Mouse (Mus musculus): ENCODE results near the gene Kcng1. TPM values are rescaled to one million over a fixed set of nuclear protein-coding genes. Genes with fewer than 3 reads are reported as not detected.

Kcng1 gene
- polyA plus RNA-seq (2014; fragmentation: Nextera tagmentation; extraction: Ambion mirVana), result 1.1 and 1.2 TPM in 2 replicates

DNA sequence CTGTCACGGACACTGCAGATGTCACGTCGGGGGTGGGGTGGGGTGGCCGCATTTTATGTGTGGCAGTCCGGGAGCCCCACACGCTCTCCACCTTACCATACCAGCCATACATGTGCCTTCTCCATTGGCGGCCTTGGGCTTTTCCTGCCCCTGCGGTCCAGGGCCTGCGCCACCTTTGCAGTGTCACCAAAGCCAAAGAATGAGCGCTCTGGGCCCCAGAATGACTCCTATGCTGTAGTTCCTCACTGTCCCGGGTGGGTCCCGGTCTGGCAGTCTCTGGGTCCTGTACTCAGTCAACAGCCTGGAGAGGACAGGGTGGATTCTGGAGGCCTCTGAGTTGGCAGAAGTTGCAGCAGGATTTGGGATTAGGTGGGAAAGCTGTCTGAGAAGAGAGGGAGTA is at the start of gene Kcng1:
TSS of gene Kcng1 (minus strand) at position 155 of the 400 bp plus-strand sequence.
- Histone ChIP-seq H3K9me3 (replicated peaks; ENCODE audit: control insufficient read depth, low read length) (no peaks in the 10 kb centered on the region; the same call in 1 of the 2 replicates), H3K27ac (ENCODE audit: low read depth, low read length) (no peak within 1 kb of the TSS), H3K4me3 (ENCODE audit: low read depth, low read length) (peak within 1 kb of the TSS; percentile 41), H3K4me2 (peak within 1 kb of the TSS; percentile 59), H3K36me3 (ENCODE audit: control insufficient read depth, insufficient read depth, low read length) (no peaks in the 10 kb centered on the region), H3K27me3 (ENCODE audit: control insufficient read depth, insufficient read depth, low read length) (peaks cover 82% of the 10 kb centered on the region), H3K9ac (ENCODE audit: low read depth, low read length) (0 out of 2 replicates have a peak within 1 kb of the TSS, but pooled peaks have one; percentile 34), H3K4me1 (ENCODE audit: control insufficient read depth, insufficient read depth, low read length) (peaks cover 10% of the 10 kb centered on the region)
- no peak for ATAC-seq (replicated peaks; ENCODE audit: insufficient number of reproducible peaks, low FRiP score, low TSS enrichment)
- 13% methylated on average over 12 of the region's 12 CpGs for WGBS (ENCODE audit: insufficient replicate concordance)

DNA sequence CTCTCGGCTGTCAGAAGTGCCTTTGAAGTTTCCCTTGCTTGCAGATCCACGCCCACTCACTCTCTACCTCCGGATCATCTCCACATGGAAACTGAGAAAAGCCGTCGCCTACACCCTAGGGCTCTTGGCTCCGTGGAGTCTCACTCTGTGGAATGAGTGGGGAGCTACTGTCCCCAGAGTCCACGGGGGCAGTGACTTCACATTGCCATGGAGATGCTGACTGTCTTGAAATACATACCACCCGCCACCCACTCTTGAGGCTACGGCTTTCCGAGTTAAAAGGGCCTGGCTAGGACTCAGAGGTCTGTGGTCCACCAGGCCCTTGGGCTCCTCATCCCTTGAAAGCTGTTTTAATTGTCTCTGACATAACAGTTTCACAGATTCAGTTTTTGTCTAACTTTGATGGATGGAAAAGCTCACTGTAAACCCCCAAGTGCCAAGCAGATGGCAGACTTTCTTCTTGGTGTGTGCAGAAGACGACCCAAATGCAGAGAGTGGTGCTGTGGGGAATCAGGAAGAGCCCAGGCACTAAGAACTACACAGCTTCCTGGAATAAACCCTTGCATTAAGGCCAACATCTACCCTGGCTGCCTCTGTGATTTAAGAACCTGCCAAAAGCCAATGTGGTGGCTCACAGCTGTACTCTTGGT is 49.0 kb upstream of the Kcng1 start:
- H3K4me1 ChIP-seq (ENCODE audit: control insufficient read depth, insufficient read depth, low read length), result peaks cover 10% of the 10 kb centered on the region
- no peaks in the 10 kb centered on the region for H3K27me3 ChIP-seq (ENCODE audit: control insufficient read depth, insufficient read depth, low read length)
- no peak overlapping the region for H3K9ac ChIP-seq (ENCODE audit: low read depth, low read length)
- 62% methylated on average over 11 of the region's 11 CpGs for WGBS (ENCODE audit: insufficient replicate concordance)
- H3K4me3 ChIP-seq (ENCODE audit: low read depth, low read length), result no peak overlapping the region
- H3K9me3 ChIP-seq (replicated peaks; ENCODE audit: control insufficient read depth, low read length), result no peaks in the 10 kb centered on the region
- H3K36me3 ChIP-seq (ENCODE audit: control insufficient read depth, insufficient read depth, low read length), result no peaks in the 10 kb centered on the region
- H3K4me2 ChIP-seq, result no peak overlapping the region
- H3K27ac ChIP-seq (ENCODE audit: low read depth, low read length), result no peak overlapping the region
- ATAC-seq (replicated peaks; ENCODE audit: insufficient number of reproducible peaks, low FRiP score, low TSS enrichment), result no peak

- Histone ChIP-seq H3K4me2 (no peak overlapping the region), H3K9me3 (replicated peaks; ENCODE audit: control insufficient read depth, low read length) (no peaks in the 10 kb centered on the region), H3K4me3 (ENCODE audit: low read depth, low read length) (no peak overlapping the region), H3K9ac (ENCODE audit: low read depth, low read length) (no peak overlapping the region), H3K27ac (ENCODE audit: low read depth, low read length) (no peak overlapping the region), H3K27me3 (ENCODE audit: control insufficient read depth, insufficient read depth, low read length) (peaks cover 20% of the 10 kb centered on the region), H3K4me1 (ENCODE audit: control insufficient read depth, insufficient read depth, low read length) (no peaks in the 10 kb centered on the region), H3K36me3 (ENCODE audit: control insufficient read depth, insufficient read depth, low read length) (no peaks in the 10 kb centered on the region)
- 72% methylated on average over 10 of the region's 10 CpGs for WGBS (ENCODE audit: insufficient replicate concordance)
- no peak for ATAC-seq (replicated peaks; ENCODE audit: insufficient number of reproducible peaks, low FRiP score, low TSS enrichment)
Observed at GRCm38 (mm10) chr2:168321716-168322374, 40.3 kb upstream of the Kcng1 start.

- Histone ChIP-seq H3K4me3 (ENCODE audit: low read depth, low read length) (no peak overlapping the region), H3K4me1 (ENCODE audit: control insufficient read depth, insufficient read depth, low read length) (no peaks in the 10 kb centered on the region), H3K4me2 (no peak overlapping the region), H3K27ac (ENCODE audit: low read depth, low read length) (no peak overlapping the region), H3K9ac (ENCODE audit: low read depth, low read length) (no peak overlapping the region), H3K36me3 (ENCODE audit: control insufficient read depth, insufficient read depth, low read length) (no peaks in the 10 kb centered on the region), H3K9me3 (replicated peaks; ENCODE audit: control insufficient read depth, low read length) (no peaks in the 10 kb centered on the region), H3K27me3 (ENCODE audit: control insufficient read depth, insufficient read depth, low read length) (peaks cover 30% of the 10 kb centered on the region)
- 69% methylated on average over 17 of the region's 17 CpGs for WGBS (ENCODE audit: insufficient replicate concordance)
- no peak for ATAC-seq (replicated peaks; ENCODE audit: insufficient number of reproducible peaks, low FRiP score, low TSS enrichment)
Observed at GRCm38 (mm10) chr2:168320388-168321182, 39.0 kb upstream of the Kcng1 start.

- peaks cover 8% of the 10 kb centered on the region; the same call in 1 of the 2 replicates for H3K4me1 ChIP-seq (ENCODE audit: control insufficient read depth, insufficient read depth, low read length)
- no peak overlapping the region for H3K9ac ChIP-seq (ENCODE audit: low read depth, low read length)
- H3K4me3 ChIP-seq (ENCODE audit: low read depth, low read length), result no peak overlapping the region
- H3K27ac ChIP-seq (ENCODE audit: low read depth, low read length), result no peak overlapping the region
- H3K36me3 ChIP-seq (ENCODE audit: control insufficient read depth, insufficient read depth, low read length), result no peaks in the 10 kb centered on the region
- no peak overlapping the region for H3K4me2 ChIP-seq
- ATAC-seq (replicated peaks; ENCODE audit: insufficient number of reproducible peaks, low FRiP score, low TSS enrichment), result no peak
- 46% methylated on average over 16 of the region's 16 CpGs for WGBS (ENCODE audit: insufficient replicate concordance)
- H3K9me3 ChIP-seq (replicated peaks; ENCODE audit: control insufficient read depth, low read length), result no peaks in the 10 kb centered on the region
- peaks cover 28% of the 10 kb centered on the region for H3K27me3 ChIP-seq (ENCODE audit: control insufficient read depth, insufficient read depth, low read length)
Observed at GRCm38 (mm10) chr2:168314646-168315446, 33.3 kb upstream of the Kcng1 start.

GRCm38 (mm10) chr2:168312504-168312903 is 31.0 kb upstream of the Kcng1 start:
- Histone ChIP-seq H3K9ac (ENCODE audit: low read depth, low read length) (no peak overlapping the region), H3K4me1 (ENCODE audit: control insufficient read depth, insufficient read depth, low read length) (peaks cover 8% of the 10 kb centered on the region; the same call in 1 of the 2 replicates), H3K9me3 (replicated peaks; ENCODE audit: control insufficient read depth, low read length) (no peaks in the 10 kb centered on the region), H3K36me3 (ENCODE audit: control insufficient read depth, insufficient read depth, low read length) (no peaks in the 10 kb centered on the region), H3K4me2 (no peak overlapping the region), H3K27ac (ENCODE audit: low read depth, low read length) (no peak overlapping the region), H3K4me3 (ENCODE audit: low read depth, low read length) (no peak overlapping the region), H3K27me3 (ENCODE audit: control insufficient read depth, insufficient read depth, low read length) (peaks cover 23% of the 10 kb centered on the region)
- WGBS (ENCODE audit: insufficient replicate concordance), result 40% methylated on average over 4 of the region's 4 CpGs
- ATAC-seq (replicated peaks; ENCODE audit: insufficient number of reproducible peaks, low FRiP score, low TSS enrichment), result no peak

GRCm38 (mm10) chr2:168311006-168311405 is 29.5 kb upstream of the Kcng1 start:
- no peak overlapping the region for H3K4me2 ChIP-seq
- no peak overlapping the region for H3K4me3 ChIP-seq (ENCODE audit: low read depth, low read length)
- no peak for ATAC-seq (replicated peaks; ENCODE audit: insufficient number of reproducible peaks, low FRiP score, low TSS enrichment)
- 87% methylated on average over 16 of the region's 16 CpGs for WGBS (ENCODE audit: insufficient replicate concordance)
- no peaks in the 10 kb centered on the region for H3K9me3 ChIP-seq (replicated peaks; ENCODE audit: control insufficient read depth, low read length)
- H3K9ac ChIP-seq (ENCODE audit: low read depth, low read length), result no peak overlapping the region
- H3K36me3 ChIP-seq (ENCODE audit: control insufficient read depth, insufficient read depth, low read length), result no peaks in the 10 kb centered on the region
- no peak overlapping the region for H3K27ac ChIP-seq (ENCODE audit: low read depth, low read length)
- peaks cover 8% of the 10 kb centered on the region; the same call in 1 of the 2 replicates for H3K4me1 ChIP-seq (ENCODE audit: control insufficient read depth, insufficient read depth, low read length)
- peaks cover 14% of the 10 kb centered on the region for H3K27me3 ChIP-seq (ENCODE audit: control insufficient read depth, insufficient read depth, low read length)

DNA sequence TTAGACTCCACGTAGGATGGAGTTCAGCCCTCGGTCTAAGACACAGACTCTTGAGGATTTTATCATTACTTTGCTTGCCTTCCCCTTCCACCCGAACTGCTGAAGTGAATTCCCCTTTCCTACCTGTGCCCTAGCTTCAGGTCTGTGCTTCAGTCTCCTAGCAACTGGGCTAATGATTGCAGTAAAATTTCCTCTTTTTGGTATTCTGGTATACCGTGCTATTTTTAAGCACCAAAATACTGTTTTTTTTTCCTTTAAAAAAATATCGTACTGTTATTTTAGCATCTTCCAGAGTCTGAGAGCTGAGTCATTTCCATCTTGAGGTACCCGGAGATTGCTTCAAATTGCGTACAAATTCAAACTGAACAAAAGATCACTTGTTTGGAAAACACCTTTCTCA is 27.4 kb upstream of the Kcng1 start:
- Histone ChIP-seq H3K4me3 (ENCODE audit: low read depth, low read length) (no peak overlapping the region), H3K27ac (ENCODE audit: low read depth, low read length) (no peak overlapping the region), H3K4me2 (no peak overlapping the region), H3K27me3 (ENCODE audit: control insufficient read depth, insufficient read depth, low read length) (peaks cover 3% of the 10 kb centered on the region; the same call in 1 of the 2 replicates), H3K9me3 (replicated peaks; ENCODE audit: control insufficient read depth, low read length) (no peaks in the 10 kb centered on the region), H3K36me3 (ENCODE audit: control insufficient read depth, insufficient read depth, low read length) (no peaks in the 10 kb centered on the region), H3K9ac (ENCODE audit: low read depth, low read length) (no peak overlapping the region), H3K4me1 (ENCODE audit: control insufficient read depth, insufficient read depth, low read length) (no peaks in the 10 kb centered on the region)
- no peak for ATAC-seq (replicated peaks; ENCODE audit: insufficient number of reproducible peaks, low FRiP score, low TSS enrichment)
- WGBS (ENCODE audit: insufficient replicate concordance), result 65% methylated on average over 7 of the region's 7 CpGs

All from heart, embryonic 11.5 days (tissue).